Mouse (Mus musculus): ENCODE data around the gene Tbca. TPM values are rescaled to one million over a fixed set of nuclear protein-coding genes. Genes with fewer than 3 reads are reported as not detected.

Gene Tbca
- polyA plus RNA-seq, 1 experiment from 2014 or later = 279 TPM

GRCm38 (mm10) chr13:94873111-94874038 lies 84.7 kb downstream of the Tbca start:
- 0 out of 2 replicates have a peak overlapping the region, but pooled peaks have one; percentile 13 for H3K4me3 ChIP-seq
- H3K4me2 ChIP-seq = peak overlapping the region; percentile 40
- whole genome bisulfite sequencing = under 1% methylated on average over 54 of the region's 54 CpGs
- peaks cover 75% of the 10 kb centered on the region for H3K27me3 ChIP-seq
- no peak for ATAC-seq (ENCODE audit: low FRiP score, low read depth)
- peak overlapping the region; percentile 56 for H3K27ac ChIP-seq (replicated peaks)
- H3K9ac ChIP-seq = no peak overlapping the region
- H3K4me1 ChIP-seq (replicated peaks) = peaks cover 8% of the 10 kb centered on the region
- H3K36me3 ChIP-seq = no peaks in the 10 kb centered on the region
- no peaks in the 10 kb centered on the region for H3K9me3 ChIP-seq

GRCm38 (mm10) chr13:94874039-94874425 lies 85.3 kb downstream of the Tbca start:
- Histone ChIP-seq H3K4me3 (no peak overlapping the region), H3K36me3 (no peaks in the 10 kb centered on the region), H3K27ac (replicated peaks) (peak overlapping the region; percentile 56), H3K4me1 (replicated peaks) (peaks cover 3% of the 10 kb centered on the region; the same call in 1 of the 2 replicates), H3K9me3 (no peaks in the 10 kb centered on the region), H3K9ac (no peak overlapping the region), H3K27me3 (peaks cover 70% of the 10 kb centered on the region), H3K4me2 (peak overlapping the region; percentile 40; the same call in 1 of the 2 replicates)
- ATAC-seq (ENCODE audit: low FRiP score, low read depth) = no peak
- WGBS = under 1% methylated on average over 8 of the region's 8 CpGs

GRCm38 (mm10) chr13:94874656-94875395 lies 86.1 kb downstream of the Tbca start:
- Histone ChIP-seq H3K4me1 (replicated peaks) (0 out of 2 replicates have a peak, but pooled peaks cover 3% of the 10 kb centered on the region), H3K4me3 (peak overlapping the region; percentile 11; the same call in 1 of the 2 replicates), H3K9ac (no peak overlapping the region), H3K27me3 (peaks cover 67% of the 10 kb centered on the region), H3K9me3 (no peaks in the 10 kb centered on the region), H3K27ac (replicated peaks) (peak overlapping the region; percentile 12; the same call in 1 of the 2 replicates), H3K4me2 (peak overlapping the region; percentile 3; the same call in 1 of the 2 replicates), H3K36me3 (no peaks in the 10 kb centered on the region)
- peak; percentile 62; the same call in 1 of the 2 replicates for ATAC-seq (ENCODE audit: low FRiP score, low read depth)
- under 1% methylated on average over 23 of the region's 23 CpGs for WGBS

GRCm38 (mm10) chr13:94875396-94875880 lies 86.7 kb downstream of the Tbca start, which contains the start of gene Otp:
TSS of gene Otp (plus strand) at chr13:94875602.
- H3K27me3 ChIP-seq = peaks cover 68% of the 10 kb centered on the region
- H3K9ac ChIP-seq = no peak within 1 kb of the TSS
- WGBS = under 1% methylated on average over 30 of the region's 30 CpGs
- peak; percentile 57; the same call in 1 of the 2 replicates for ATAC-seq (ENCODE audit: low FRiP score, low read depth)
- H3K36me3 ChIP-seq = no peaks in the 10 kb centered on the region
- peak within 1 kb of the TSS; percentile 12; the same call in 1 of the 2 replicates for H3K27ac ChIP-seq (replicated peaks)
- H3K4me2 ChIP-seq = peak within 1 kb of the TSS; percentile 3; the same call in 1 of the 2 replicates
- H3K9me3 ChIP-seq = no peaks in the 10 kb centered on the region
- 0 out of 2 replicates have a peak, but pooled peaks cover 3% of the 10 kb centered on the region for H3K4me1 ChIP-seq (replicated peaks)
- H3K4me3 ChIP-seq = peak within 1 kb of the TSS; percentile 24

- no peak for ATAC-seq (ENCODE audit: low FRiP score, low read depth)
- Histone ChIP-seq H3K4me2 (no peak overlapping the region), H3K36me3 (no peaks in the 10 kb centered on the region), H3K9me3 (no peaks in the 10 kb centered on the region), H3K27me3 (peaks cover 70% of the 10 kb centered on the region), H3K9ac (no peak overlapping the region), H3K27ac (replicated peaks) (peak overlapping the region; percentile 50), H3K4me1 (replicated peaks) (0 out of 2 replicates have a peak, but pooled peaks cover 3% of the 10 kb centered on the region), H3K4me3 (peak overlapping the region; percentile 24)
- 2% methylated on average over 30 of the region's 30 CpGs for WGBS
These were observed 87.8 kb downstream of the Tbca start for GRCm38 (mm10) chr13:94876286-94877210.

GRCm38 (mm10) chr13:94877211-94877590 lies 88.5 kb downstream of the Tbca start:
- 0 out of 2 replicates have a peak, but pooled peaks cover 3% of the 10 kb centered on the region for H3K4me1 ChIP-seq (replicated peaks)
- no peaks in the 10 kb centered on the region for H3K9me3 ChIP-seq
- ATAC-seq (ENCODE audit: low FRiP score, low read depth) = peak; percentile 16; the same call in 1 of the 2 replicates
- no peaks in the 10 kb centered on the region for H3K36me3 ChIP-seq
- H3K4me2 ChIP-seq = no peak overlapping the region
- H3K4me3 ChIP-seq = peak overlapping the region; percentile 24
- under 1% methylated on average over 27 of the region's 27 CpGs for WGBS
- H3K27ac ChIP-seq (replicated peaks) = peak overlapping the region; percentile 50
- peaks cover 71% of the 10 kb centered on the region for H3K27me3 ChIP-seq
- H3K9ac ChIP-seq = no peak overlapping the region

GRCm38 (mm10) chr13:94877991-94878745 lies 89.5 kb downstream of the Tbca start:
- Histone ChIP-seq H3K27me3 (peaks cover 73% of the 10 kb centered on the region), H3K4me1 (replicated peaks) (peaks cover 9% of the 10 kb centered on the region), H3K27ac (replicated peaks) (no peak overlapping the region), H3K36me3 (no peaks in the 10 kb centered on the region), H3K9ac (no peak overlapping the region), H3K9me3 (no peaks in the 10 kb centered on the region), H3K4me3 (peak overlapping the region; percentile 24), H3K4me2 (no peak overlapping the region)
- WGBS = 13% methylated on average over 10 of the region's 10 CpGs
- no peak for ATAC-seq (ENCODE audit: low FRiP score, low read depth)

GRCm38 (mm10) chr13:94881201-94881600 lies 92.5 kb downstream of the Tbca start:
- Histone ChIP-seq H3K4me3 (peak overlapping the region; percentile 6; the same call in 1 of the 2 replicates), H3K27ac (replicated peaks) (0 out of 2 replicates have a peak overlapping the region, but pooled peaks have one; percentile 44), H3K9ac (no peak overlapping the region), H3K4me2 (peak overlapping the region; percentile 61), H3K36me3 (no peaks in the 10 kb centered on the region), H3K4me1 (replicated peaks) (peaks cover 21% of the 10 kb centered on the region), H3K27me3 (peaks cover 73% of the 10 kb centered on the region), H3K9me3 (no peaks in the 10 kb centered on the region)
- no peak for ATAC-seq (ENCODE audit: low FRiP score, low read depth)
- WGBS = 4% methylated on average over 3 of the region's 3 CpGs

- Histone ChIP-seq H3K27ac (replicated peaks) (peak overlapping the region; percentile 47; the same call in 1 of the 2 replicates), H3K27me3 (peaks cover 74% of the 10 kb centered on the region), H3K4me1 (replicated peaks) (peaks cover 21% of the 10 kb centered on the region), H3K9me3 (no peaks in the 10 kb centered on the region), H3K4me2 (peak overlapping the region; percentile 61), H3K9ac (no peak overlapping the region), H3K4me3 (peak overlapping the region; percentile 36), H3K36me3 (no peaks in the 10 kb centered on the region)
- no peak for ATAC-seq (ENCODE audit: low FRiP score, low read depth)
- under 1% methylated on average over 10 of the region's 10 CpGs for WGBS
These were observed 93.5 kb downstream of the Tbca start for GRCm38 (mm10) chr13:94882221-94882620.

GRCm38 (mm10) chr13:94882711-94883145 lies 94.0 kb downstream of the Tbca start:
- Histone ChIP-seq H3K4me2 (peak overlapping the region; percentile 61), H3K4me3 (peak overlapping the region; percentile 36), H3K9ac (no peak overlapping the region), H3K4me1 (replicated peaks) (peaks cover 21% of the 10 kb centered on the region), H3K36me3 (no peaks in the 10 kb centered on the region), H3K27ac (replicated peaks) (peak overlapping the region; percentile 47), H3K9me3 (no peaks in the 10 kb centered on the region), H3K27me3 (peaks cover 73% of the 10 kb centered on the region)
- ATAC-seq (ENCODE audit: low FRiP score, low read depth) = peak; percentile 42; the same call in 1 of the 2 replicates
- WGBS = 0% methylated on average over 35 of the region's 37 CpGs

Data from hindbrain, embryonic 15.5 days (tissue).